Mouse (Mus musculus) stomach, postnatal 0 days (tissue): ENCODE measurements around the gene Plpp4.

ENCODE experiments used
- CTCF ChIP-seq: IDR thresholded peaks from 2 replicates; pipeline ENCODE4 v1.5.1; 2016; ENCODE audit warnings: antibody characterized with exemption, low read depth, mild to moderate bottlenecking, moderate library complexity
- EP300 ChIP-seq: optimal IDR thresholded peaks from 2 replicates; pipeline ENCODE3; 2016; ENCODE audit warnings: antibody characterized with exemption

- no peak for TF ChIP-seq CTCF
- TF ChIP-seq EP300: no peak
Observed at GRCm38 (mm10) chr7:129255406-129255805, 1.4 kb upstream of the Plpp4 start.
